Mouse (Mus musculus) liver, postnatal 0 days (tissue): Measurements from ENCODE around the gene Ubr7.

Experiments used
- CTCF ChIP-seq: sonication (generic); IDR thresholded peaks from 2 replicates; pipeline ENCODE4 v1.5.1; 2016; ENCODE audit warnings: antibody characterized with exemption, low read depth
- EP300 ChIP-seq: IDR thresholded peaks from 2 replicates; pipeline ENCODE4 v1.6.1; 2016; ENCODE audit warnings: antibody characterized with exemption, low read depth, mild to moderate bottlenecking

DNA sequence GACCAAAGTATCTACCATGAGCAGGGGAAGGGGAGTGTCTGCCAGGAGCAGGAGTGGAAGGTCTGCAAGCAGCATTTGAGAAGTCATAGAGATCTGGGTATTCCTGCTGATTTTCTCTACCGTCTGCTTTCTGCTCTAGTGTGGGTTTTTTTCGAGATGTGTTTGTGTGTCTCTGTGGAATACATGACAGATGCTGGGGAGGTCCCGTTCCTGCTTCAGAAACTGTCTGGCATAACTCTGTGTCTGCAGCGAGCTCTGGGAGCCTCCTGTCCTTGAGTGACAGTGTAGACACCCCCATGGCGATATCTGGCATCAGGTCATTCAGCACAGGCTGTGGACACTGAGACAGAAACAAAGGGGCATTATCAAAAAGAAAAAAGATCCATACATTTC, 27.8 kb downstream of the Ubr7 start:
- no peak for TF ChIP-seq CTCF
- no peak for TF ChIP-seq EP300
